Mouse (Mus musculus) neural tube, embryonic 11.5 days (tissue): ENCODE data around the gene Dlk2. TPM values are rescaled to one million over a fixed set of nuclear protein-coding genes. Genes with fewer than 3 reads are reported as not detected.

ENCODE experiments used
- ATAC-seq: fragments of 200-750 bp; cut with Nextera tagmentation; 2 replicates; pipeline ENCODE4 v1.8.0; 2017; ENCODE audit warnings: moderate number of reproducible peaks, mild to moderate bottlenecking, moderate TSS enrichment, moderate library complexity; ENCODE audit not compliant: insufficient read depth, low FRiP score, low TSS enrichment
- DNase-seq: peaks from one replicate; pipeline ENCODE4 v3.0.0-alpha.2; 2015; ENCODE audit warnings: low spot score
- H3K27ac ChIP-seq: fragments of 300-500 bp; sonication (generic); 2 replicates; pipeline ENCODE4 v1.5.1; 2014; ENCODE audit warnings: low read depth, mild to moderate bottlenecking, low read length
- H3K27me3 ChIP-seq: fragments of 300-500 bp; sonication (generic); 2 replicates; pipeline ENCODE4 v1.6.1; 2014; ENCODE audit warnings: mild to moderate bottlenecking, low read length, mixed read lengths; ENCODE audit not compliant: control insufficient read depth, insufficient read depth
- H3K36me3 ChIP-seq: fragments of 300-500 bp; sonication (generic); 2 replicates; pipeline ENCODE4 v1.6.1; 2014; ENCODE audit warnings: mild to moderate bottlenecking, low read length, moderate library complexity, mixed read lengths; ENCODE audit not compliant: control insufficient read depth, insufficient read depth
- H3K4me1 ChIP-seq: fragments of 300-500 bp; sonication (generic); 2 replicates; pipeline ENCODE4 v1.6.1; 2014; ENCODE audit warnings: low read length, mixed read lengths; ENCODE audit not compliant: control insufficient read depth, insufficient read depth
- H3K4me2 ChIP-seq: fragments of 300-500 bp; sonication (generic); 2 replicates; pipeline ENCODE4 v1.6.1; 2014; ENCODE audit warnings: low read depth, mild to moderate bottlenecking, moderate library complexity
- H3K4me3 ChIP-seq: fragments of 300-500 bp; sonication (generic); 2 replicates; pipeline ENCODE4 v1.5.1; 2014; ENCODE audit warnings: low read depth, low read length
- H3K9ac ChIP-seq: fragments of 300-500 bp; sonication (generic); 2 replicates; pipeline ENCODE4 v1.6.1; 2014; ENCODE audit warnings: mild to moderate bottlenecking, low read length
- H3K9me3 ChIP-seq: fragments of 300-500 bp; sonication (generic); 2 replicates; pipeline ENCODE4 v1.6.1; 2016; ENCODE audit warnings: low read length; ENCODE audit not compliant: control insufficient read depth
- WGBS: fragments of 180-500 bp; shearing (Covaris S2); extraction: QIAGEN DNeasy Blood & Tissue Kit; methylation state at CpG from one replicate; pipeline ENCODE4 v1.1.7; 2014; 5-methylcytosine and 5-hydroxymethylcytosine counted together
- polyA plus RNA-seq: library from polyadenylated mRNA; unstranded; fragments of >200 nt; fragmentation: Nextera tagmentation; extraction: Ambion mirVana; gene quantifications from 2 replicates; pipeline ENCODE4 v1.2.1, GENCODE M21; 2014

The Dlk2 gene
- polyA plus RNA-seq, 1 experiment from 2014 or later: 1.3 TPM

- no peak overlapping the region for H3K27ac ChIP-seq
- no peaks in the 10 kb centered on the region; the same call in 1 of the 2 replicates for H3K36me3 ChIP-seq
- H3K4me2 ChIP-seq: no peak overlapping the region
- no peaks in the 10 kb centered on the region for H3K4me1 ChIP-seq
- H3K9ac ChIP-seq: no peak overlapping the region
- 76% methylated on average over 6 of the region's 6 CpGs for WGBS
- no peak for ATAC-seq
- H3K27me3 ChIP-seq: no peaks in the 10 kb centered on the region
- no peak for DNase-seq
- H3K9me3 ChIP-seq: no peaks in the 10 kb centered on the region
- H3K4me3 ChIP-seq: no peak overlapping the region
Measured at GRCm38 (mm10) chr17:46320492-46320891, 23.3 kb downstream of the Dlk2 start.

GRCm38 (mm10) chr17:46322046-46322823 lies 25.0 kb downstream of the Dlk2 start:
- Histone ChIP-seq H3K4me2 (no peak overlapping the region), H3K27ac (no peak overlapping the region), H3K36me3 (no peaks in the 10 kb centered on the region; the same call in 1 of the 2 replicates), H3K4me3 (no peak overlapping the region), H3K9ac (no peak overlapping the region), H3K4me1 (no peaks in the 10 kb centered on the region), H3K27me3 (no peaks in the 10 kb centered on the region), H3K9me3 (no peaks in the 10 kb centered on the region)
- no peak for DNase-seq
- WGBS: 90% methylated on average over 14 of the region's 14 CpGs
- no peak for ATAC-seq

GRCm38 (mm10) chr17:46327413-46327905 lies 30.2 kb downstream of the Dlk2 start:
- ATAC-seq: no peak
- Histone ChIP-seq H3K9ac (peak overlapping the region; percentile 86), H3K27ac (peak overlapping the region; percentile 81), H3K4me2 (peak overlapping the region; percentile 84), H3K9me3 (no peaks in the 10 kb centered on the region), H3K4me1 (0 out of 2 replicates have a peak, but pooled peaks cover 3% of the 10 kb centered on the region), H3K4me3 (peak overlapping the region; percentile 67), H3K36me3 (no peaks in the 10 kb centered on the region; the same call in 1 of the 2 replicates), H3K27me3 (no peaks in the 10 kb centered on the region)
- no peak for DNase-seq
- 5% methylated on average over 27 of the region's 27 CpGs for WGBS

- Histone ChIP-seq H3K9me3 (no peaks in the 10 kb centered on the region), H3K4me1 (0 out of 2 replicates have a peak, but pooled peaks cover 3% of the 10 kb centered on the region), H3K27me3 (no peaks in the 10 kb centered on the region), H3K9ac (peak within 1 kb of the TSS; percentile 86), H3K36me3 (no peaks in the 10 kb centered on the region; the same call in 1 of the 2 replicates), H3K4me2 (peak within 1 kb of the TSS; percentile 84), H3K27ac (peak within 1 kb of the TSS; percentile 81), H3K4me3 (peak within 1 kb of the TSS; percentile 67)
- peak; percentile 98 for DNase-seq
- under 1% methylated on average over 40 of the region's 40 CpGs for WGBS
- peak; percentile 97 for ATAC-seq
Measured at GRCm38 (mm10) chr17:46327906-46328534, 30.8 kb downstream of the Dlk2 start, which contains the start of gene Abcc10. Gene Abcc10 (minus strand): TSS chr17:46328352.

- Histone ChIP-seq H3K36me3 (no peaks in the 10 kb centered on the region; the same call in 1 of the 2 replicates), H3K27me3 (no peaks in the 10 kb centered on the region), H3K27ac (no peak overlapping the region), H3K4me1 (0 out of 2 replicates have a peak, but pooled peaks cover 3% of the 10 kb centered on the region), H3K9me3 (no peaks in the 10 kb centered on the region), H3K4me3 (peak overlapping the region; percentile 67; the same call in 1 of the 2 replicates), H3K9ac (no peak overlapping the region), H3K4me2 (peak overlapping the region; percentile 84)
- no peak for ATAC-seq
- WGBS: 73% methylated on average over 6 of the region's 6 CpGs
- DNase-seq: no peak
Measured at GRCm38 (mm10) chr17:46328723-46329122, 31.5 kb downstream of the Dlk2 start.

GRCm38 (mm10) chr17:46336475-46336874 lies 39.3 kb downstream of the Dlk2 start:
- no peaks in the 10 kb centered on the region for H3K36me3 ChIP-seq
- H3K4me3 ChIP-seq: no peak overlapping the region
- no peak overlapping the region for H3K4me2 ChIP-seq
- DNase-seq (peak; percentile 12), ATAC-seq (no peak)
- no peak overlapping the region for H3K27ac ChIP-seq
- H3K4me1 ChIP-seq: no peaks in the 10 kb centered on the region
- 21% methylated on average over 5 of the region's 5 CpGs for WGBS
- no peaks in the 10 kb centered on the region for H3K27me3 ChIP-seq
- H3K9ac ChIP-seq: no peak overlapping the region
- H3K9me3 ChIP-seq: no peaks in the 10 kb centered on the region

GRCm38 (mm10) chr17:46341208-46341607 lies 44.0 kb downstream of the Dlk2 start:
- Histone ChIP-seq H3K9me3 (0 out of 2 replicates have a peak, but pooled peaks cover 3% of the 10 kb centered on the region), H3K27me3 (no peaks in the 10 kb centered on the region), H3K4me2 (no peak overlapping the region), H3K4me1 (no peaks in the 10 kb centered on the region), H3K27ac (no peak overlapping the region), H3K4me3 (no peak overlapping the region), H3K9ac (no peak overlapping the region), H3K36me3 (no peaks in the 10 kb centered on the region)
- DNase-seq (no peak), ATAC-seq (no peak)
- WGBS: 87% methylated on average over 7 of the region's 7 CpGs

- H3K36me3 ChIP-seq: no peaks in the 10 kb centered on the region
- ATAC-seq (no peak), DNase-seq (no peak)
- H3K9me3 ChIP-seq: no peaks in the 10 kb centered on the region
- H3K27me3 ChIP-seq: no peaks in the 10 kb centered on the region
- H3K4me3 ChIP-seq: no peak overlapping the region
- H3K4me2 ChIP-seq: no peak overlapping the region
- H3K9ac ChIP-seq: no peak overlapping the region
- no peaks in the 10 kb centered on the region for H3K4me1 ChIP-seq
- WGBS: 86% methylated on average over 8 of the region's 8 CpGs
- no peak overlapping the region for H3K27ac ChIP-seq
Measured at GRCm38 (mm10) chr17:46351026-46351700, 53.9 kb downstream of the Dlk2 start.
